Mouse (Mus musculus): ENCODE results near the gene Igsf9b. TPM values are rescaled to one million over a fixed set of nuclear protein-coding genes. Genes with fewer than 3 reads are reported as not detected.
A peak's percentile ranks its signal among the peaks of the same experiment; 100 is the strongest.

The Igsf9b gene
- polyA plus RNA-seq, 1 experiment from 2014 or later: 9.9 TPM

GRCm38 (mm10) chr9:27276282-27276839, 22.6 kb upstream of the Igsf9b start:
- Histone ChIP-seq H3K27me3 (no peaks in the 10 kb centered on the region), H3K27ac (no peak overlapping the region), H3K9me3 (no peaks in the 10 kb centered on the region), H3K4me1 (peaks cover 9% of the 10 kb centered on the region), H3K4me3 (replicated peaks) (no peak overlapping the region), H3K36me3 (replicated peaks) (no peaks in the 10 kb centered on the region), H3K4me2 (no peak overlapping the region), H3K9ac (no peak overlapping the region)
- 83% methylated on average over 8 of the region's 8 CpGs for WGBS
- ATAC-seq (ENCODE audit: low FRiP score): no peak

- H3K4me3 ChIP-seq (replicated peaks): no peak overlapping the region
- no peak for ATAC-seq (ENCODE audit: low FRiP score)
- no peaks in the 10 kb centered on the region for H3K27me3 ChIP-seq
- H3K4me2 ChIP-seq: no peak overlapping the region
- H3K9me3 ChIP-seq: no peaks in the 10 kb centered on the region
- H3K4me1 ChIP-seq: peaks cover 9% of the 10 kb centered on the region
- no peak overlapping the region for H3K27ac ChIP-seq
- H3K9ac ChIP-seq: no peak overlapping the region
- H3K36me3 ChIP-seq (replicated peaks): no peaks in the 10 kb centered on the region
- 80% methylated on average over 5 of the region's 5 CpGs for WGBS
Measured at GRCm38 (mm10) chr9:27277401-27278087, 21.5 kb upstream of the Igsf9b start.

- H3K4me1 ChIP-seq: peaks cover 9% of the 10 kb centered on the region
- H3K4me3 ChIP-seq (replicated peaks): no peak overlapping the region
- no peaks in the 10 kb centered on the region for H3K36me3 ChIP-seq (replicated peaks)
- H3K27ac ChIP-seq: 0 out of 2 replicates have a peak overlapping the region, but pooled peaks have one; percentile 8
- H3K9me3 ChIP-seq: no peaks in the 10 kb centered on the region
- no peak overlapping the region for H3K9ac ChIP-seq
- no peaks in the 10 kb centered on the region for H3K27me3 ChIP-seq
- 64% methylated on average over 1 of the region's 1 CpGs for WGBS
- no peak overlapping the region for H3K4me2 ChIP-seq
- no peak; the same call in 1 of the 2 replicates for ATAC-seq (ENCODE audit: low FRiP score)
Measured at GRCm38 (mm10) chr9:27279041-27279440, 20.0 kb upstream of the Igsf9b start.

DNA sequence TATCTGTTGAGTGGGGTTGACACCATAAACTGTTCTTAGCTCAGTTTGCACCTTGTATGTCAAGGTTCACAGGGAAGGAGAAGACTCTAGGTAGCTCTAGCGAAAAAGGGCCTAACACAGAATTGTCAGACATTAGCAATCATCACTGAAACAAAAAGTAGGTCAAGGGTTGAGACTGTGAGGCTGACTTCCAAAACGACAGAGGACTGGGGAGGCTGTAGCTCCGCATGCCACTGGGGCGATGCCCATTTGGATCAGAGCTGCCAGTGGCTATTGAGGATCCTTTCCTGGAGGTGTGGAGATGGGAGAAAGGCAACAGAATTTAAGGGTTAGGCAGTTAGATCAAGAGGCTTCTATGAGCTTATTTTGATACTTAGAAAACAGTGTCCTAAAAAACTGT, 18.0 kb upstream of the Igsf9b start:
- Histone ChIP-seq H3K36me3 (replicated peaks) (no peaks in the 10 kb centered on the region), H3K9ac (no peak overlapping the region), H3K9me3 (no peaks in the 10 kb centered on the region), H3K4me3 (replicated peaks) (no peak overlapping the region), H3K27ac (no peak overlapping the region), H3K4me1 (peaks cover 9% of the 10 kb centered on the region), H3K4me2 (no peak overlapping the region), H3K27me3 (peaks cover 12% of the 10 kb centered on the region; the same call in 1 of the 2 replicates)
- ATAC-seq (ENCODE audit: low FRiP score): no peak
- 88% methylated on average over 4 of the region's 4 CpGs for WGBS

GRCm38 (mm10) chr9:27285719-27286249, 13.2 kb upstream of the Igsf9b start:
- no peak for ATAC-seq (ENCODE audit: low FRiP score)
- Histone ChIP-seq H3K36me3 (replicated peaks) (no peaks in the 10 kb centered on the region), H3K27ac (no peak overlapping the region), H3K27me3 (peaks cover 25% of the 10 kb centered on the region), H3K9me3 (no peaks in the 10 kb centered on the region), H3K4me3 (replicated peaks) (no peak overlapping the region), H3K9ac (no peak overlapping the region), H3K4me2 (no peak overlapping the region), H3K4me1 (peaks cover 35% of the 10 kb centered on the region)
- 73% methylated on average over 3 of the region's 3 CpGs for WGBS

DNA sequence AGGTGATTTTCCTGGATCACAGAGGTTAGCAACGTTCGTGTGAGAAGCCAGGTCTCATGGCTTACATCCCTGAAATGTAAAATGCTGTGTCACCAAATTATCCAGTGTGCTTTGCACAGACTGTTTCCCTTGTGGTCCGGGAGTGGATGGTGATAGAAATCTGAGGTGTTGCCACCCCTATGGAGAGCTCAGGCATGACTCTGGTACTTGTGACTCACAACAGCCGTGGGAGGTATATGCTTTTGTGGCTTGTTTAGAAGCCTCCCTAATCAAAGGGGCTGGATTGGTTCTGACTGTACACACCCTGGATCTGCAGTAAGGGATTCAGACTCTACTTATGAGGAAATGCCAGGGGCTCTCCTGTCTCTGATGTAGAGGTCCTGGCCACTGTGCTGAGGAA, 12.7 kb upstream of the Igsf9b start:
- Histone ChIP-seq H3K27me3 (peaks cover 29% of the 10 kb centered on the region), H3K9ac (no peak overlapping the region), H3K36me3 (replicated peaks) (no peaks in the 10 kb centered on the region), H3K27ac (no peak overlapping the region), H3K4me2 (no peak overlapping the region), H3K4me1 (peaks cover 35% of the 10 kb centered on the region), H3K9me3 (no peaks in the 10 kb centered on the region), H3K4me3 (replicated peaks) (no peak overlapping the region)
- ATAC-seq (ENCODE audit: low FRiP score): no peak
- WGBS: 79% methylated on average over 4 of the region's 4 CpGs

DNA sequence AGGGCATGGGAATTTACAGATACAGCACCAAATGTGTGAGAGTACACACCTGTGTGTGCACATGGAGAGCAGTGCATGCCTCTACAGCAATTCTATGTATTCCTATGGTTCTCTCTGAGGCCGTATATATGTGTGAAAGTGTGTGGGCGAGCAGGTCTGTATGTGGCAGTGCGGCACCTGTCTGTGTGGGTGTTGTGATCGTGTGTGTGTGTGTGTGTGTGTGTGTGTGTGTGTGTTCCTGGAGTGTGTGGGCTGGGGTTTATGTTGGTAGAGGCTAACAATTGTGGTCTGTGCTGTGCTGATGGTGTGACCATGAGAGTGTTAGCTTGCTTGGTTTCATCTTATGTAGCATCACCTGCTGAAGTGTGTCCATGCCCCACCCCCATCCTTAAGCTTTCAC, 12.1 kb upstream of the Igsf9b start:
- peaks cover 35% of the 10 kb centered on the region for H3K4me1 ChIP-seq
- no peaks in the 10 kb centered on the region for H3K36me3 ChIP-seq (replicated peaks)
- no peaks in the 10 kb centered on the region for H3K9me3 ChIP-seq
- 89% methylated on average over 4 of the region's 4 CpGs for WGBS
- no peak overlapping the region for H3K4me2 ChIP-seq
- H3K9ac ChIP-seq: no peak overlapping the region
- ATAC-seq (ENCODE audit: low FRiP score): no peak
- H3K27ac ChIP-seq: no peak overlapping the region
- no peak overlapping the region for H3K4me3 ChIP-seq (replicated peaks)
- H3K27me3 ChIP-seq: peaks cover 30% of the 10 kb centered on the region

GRCm38 (mm10) chr9:27287419-27287818, 11.6 kb upstream of the Igsf9b start:
- Histone ChIP-seq H3K36me3 (replicated peaks) (no peaks in the 10 kb centered on the region), H3K9ac (no peak overlapping the region), H3K27me3 (peaks cover 34% of the 10 kb centered on the region), H3K4me2 (no peak overlapping the region), H3K9me3 (no peaks in the 10 kb centered on the region), H3K27ac (0 out of 2 replicates have a peak overlapping the region, but pooled peaks have one; percentile 14), H3K4me1 (peaks cover 35% of the 10 kb centered on the region), H3K4me3 (replicated peaks) (no peak overlapping the region)
- ATAC-seq (ENCODE audit: low FRiP score): no peak
- WGBS: 42% methylated on average over 5 of the region's 5 CpGs

DNA sequence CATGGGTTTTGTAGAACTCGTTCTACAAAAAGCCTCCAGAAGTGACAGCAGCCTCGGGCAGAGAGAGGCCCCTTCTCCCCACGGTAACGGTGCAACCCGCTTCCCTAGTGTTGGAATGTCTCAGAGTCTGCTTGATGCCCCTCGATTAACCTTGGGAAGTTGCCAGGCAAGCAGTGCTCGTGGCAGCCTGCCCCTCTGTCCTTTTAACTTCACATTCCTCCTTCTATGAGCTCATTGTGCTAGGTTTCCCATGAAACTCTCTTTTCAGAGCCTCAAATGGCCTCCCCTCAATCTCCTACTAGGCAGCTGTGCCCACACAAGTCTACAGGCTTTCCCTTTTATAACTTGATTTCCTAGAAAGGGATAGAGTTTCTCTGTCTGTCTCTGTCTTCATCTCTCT, 10.6 kb upstream of the Igsf9b start:
- Histone ChIP-seq H3K36me3 (replicated peaks) (no peaks in the 10 kb centered on the region), H3K27me3 (peaks cover 39% of the 10 kb centered on the region), H3K4me2 (no peak overlapping the region), H3K27ac (peak overlapping the region; percentile 65; the same call in 1 of the 2 replicates), H3K4me1 (peaks cover 35% of the 10 kb centered on the region), H3K9me3 (no peaks in the 10 kb centered on the region), H3K9ac (no peak overlapping the region), H3K4me3 (replicated peaks) (no peak overlapping the region)
- peak; percentile 84 for ATAC-seq (ENCODE audit: low FRiP score)
- 19% methylated on average over 7 of the region's 7 CpGs for WGBS

DNA sequence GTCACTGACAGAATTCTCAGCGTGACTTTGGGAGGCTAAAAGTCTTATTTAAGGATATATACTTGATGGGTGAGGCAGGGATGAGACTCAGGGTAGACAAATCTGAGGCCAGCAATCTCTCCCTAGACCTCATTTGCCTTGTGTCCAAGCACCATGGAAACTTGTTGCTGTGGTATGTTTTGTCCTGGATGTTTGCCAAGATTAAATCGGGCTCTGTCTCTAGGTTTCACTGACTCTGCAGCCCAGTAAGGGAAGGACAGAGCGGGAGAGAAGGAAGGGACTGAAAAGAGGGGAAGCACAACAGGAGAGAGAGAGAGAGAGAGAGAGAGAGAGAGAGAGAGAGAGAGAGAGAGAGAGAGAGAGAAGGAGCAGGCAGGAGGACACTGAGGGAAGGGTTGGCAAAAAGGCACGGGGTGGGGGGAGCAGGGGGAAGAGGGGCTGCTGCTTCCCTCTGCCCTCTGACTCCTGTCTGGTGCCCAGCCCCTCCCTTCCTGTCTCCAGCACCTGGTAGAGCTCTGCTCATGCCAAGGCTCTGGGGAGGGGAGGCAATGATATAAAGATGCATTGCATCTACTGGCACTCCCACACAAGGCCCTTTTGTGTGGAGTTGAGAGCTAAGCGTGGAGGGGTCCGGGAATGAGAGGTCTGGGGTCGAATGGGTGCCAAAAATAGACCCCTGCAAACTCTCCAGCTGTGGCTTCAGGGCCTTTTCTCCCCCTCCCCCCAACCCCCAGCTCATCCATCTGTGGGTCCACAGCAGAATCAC, 9.3 kb upstream of the Igsf9b start:
- H3K27ac ChIP-seq: peak overlapping the region; percentile 65
- peaks cover 45% of the 10 kb centered on the region for H3K27me3 ChIP-seq
- no peak overlapping the region for H3K9ac ChIP-seq
- 0 out of 2 replicates have a peak overlapping the region, but pooled peaks have one; percentile 4 for H3K4me2 ChIP-seq
- no peaks in the 10 kb centered on the region for H3K9me3 ChIP-seq
- no peaks in the 10 kb centered on the region for H3K36me3 ChIP-seq (replicated peaks)
- ATAC-seq (ENCODE audit: low FRiP score): peak; percentile 41; the same call in 1 of the 2 replicates
- peaks cover 35% of the 10 kb centered on the region for H3K4me1 ChIP-seq
- H3K4me3 ChIP-seq (replicated peaks): no peak overlapping the region
- WGBS: 44% methylated on average over 7 of the region's 7 CpGs

DNA sequence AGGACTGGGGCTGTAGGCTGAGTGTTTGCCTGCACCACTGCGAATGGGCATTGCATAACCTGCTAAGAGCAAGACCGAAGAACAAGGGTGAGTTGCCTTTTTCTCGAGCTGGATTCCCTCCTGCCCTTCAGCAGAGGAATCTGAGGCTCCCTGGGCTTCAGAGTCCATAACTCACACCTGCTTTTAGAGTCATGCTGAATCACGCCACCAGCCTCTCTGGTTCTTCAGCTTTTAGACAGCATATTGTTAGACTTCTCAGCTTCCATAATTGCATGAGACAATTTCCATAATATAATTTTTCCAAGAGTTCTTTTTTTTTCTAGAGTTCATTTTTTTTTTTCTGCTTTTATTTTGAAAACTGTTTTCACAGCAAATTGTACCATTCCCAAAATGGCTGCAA, 4.6 kb upstream of the Igsf9b start:
- Histone ChIP-seq H3K9me3 (no peaks in the 10 kb centered on the region), H3K9ac (no peak overlapping the region), H3K27ac (no peak overlapping the region), H3K4me1 (peaks cover 21% of the 10 kb centered on the region), H3K4me3 (replicated peaks) (no peak overlapping the region), H3K27me3 (peaks cover 46% of the 10 kb centered on the region), H3K36me3 (replicated peaks) (no peaks in the 10 kb centered on the region), H3K4me2 (no peak overlapping the region)
- WGBS: 79% methylated on average over 4 of the region's 4 CpGs
- ATAC-seq (ENCODE audit: low FRiP score): no peak

Data from forebrain, embryonic 12.5 days (tissue).